Mouse (Mus musculus) lung, adult 18-20 months (tissue): ENCODE data around the gene Auh.

Experiments
- DNase-seq, 2 experiments: peaks; one replicate each; pipeline ENCODE4 v3.0.0; 2022; ENCODE audit warnings: mixed read lengths in 2 of 2

Auh gene

GRCm38 (mm10) chr13:52792242-52792844 lies 137.1 kb downstream of the Auh start:
- DNase-seq: no peak

DNA sequence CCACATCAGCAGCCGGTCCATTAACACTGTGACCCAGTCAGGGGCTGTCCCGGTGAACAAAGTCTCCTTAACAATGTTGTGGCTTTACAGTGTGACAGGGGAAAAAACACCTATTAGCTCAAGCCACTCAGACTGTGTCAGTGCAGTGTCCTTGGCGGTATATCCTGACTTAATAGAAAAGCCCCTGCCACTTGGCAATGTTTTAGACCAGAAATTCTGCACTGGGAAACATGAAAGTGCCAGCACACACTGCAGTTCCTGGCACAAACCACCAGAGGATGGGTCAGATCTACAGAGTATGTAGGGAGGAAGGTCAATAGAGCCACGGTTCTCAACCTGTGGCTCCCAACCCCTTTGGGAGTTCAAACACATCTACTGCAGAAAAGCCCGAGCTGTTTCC lies 138.6 kb downstream of the Auh start:
- no peak for DNase-seq
